Mouse (Mus musculus) heart, embryonic 16.5 days (tissue): ENCODE measurements around the gene Ankrd13a. TPM values are rescaled to one million over a fixed set of nuclear protein-coding genes. Genes with fewer than 3 reads are reported as not detected.
"Not testable (repeated sequence)": the region's sequence is repeated elsewhere in the genome, so short reads cannot be mapped to it uniquely, and the experiment has no call there.

ENCODE experiments used
- ATAC-seq: fragments of 200-750 bp; cut with Nextera tagmentation; replicated peaks from 2 replicates; pipeline ENCODE4 v1.8.0; 2017; ENCODE audit warnings: moderate number of reproducible peaks; ENCODE audit not compliant: insufficient read depth, low FRiP score; ENCODE audit errors: extremely low read depth
- H3K27ac ChIP-seq: fragments of 300-500 bp; sonication (generic); 2 replicates; pipeline ENCODE4 v1.5.1; 2014; ENCODE audit warnings: mild to moderate bottlenecking, low read length, control low read depth, moderate library complexity
- H3K27me3 ChIP-seq: fragments of 300-500 bp; sonication (generic); 2 replicates; pipeline ENCODE4 v1.6.1; 2014; ENCODE audit warnings: low read length, mixed read lengths; ENCODE audit not compliant: control insufficient read depth, insufficient read depth
- H3K36me3 ChIP-seq: fragments of 300-500 bp; sonication (generic); 2 replicates; pipeline ENCODE4 v1.6.1; 2014; ENCODE audit not compliant: control insufficient read depth, insufficient read depth
- H3K4me1 ChIP-seq: fragments of 300-500 bp; sonication (generic); 2 replicates; pipeline ENCODE4 v1.6.1; 2014; ENCODE audit warnings: low read length, mixed read lengths; ENCODE audit not compliant: control insufficient read depth, insufficient read depth
- H3K4me2 ChIP-seq: fragments of 300-500 bp; sonication (generic); 2 replicates; pipeline ENCODE4 v1.6.1; 2014; ENCODE audit warnings: low read depth, mild to moderate bottlenecking, control low read depth, low read length
- H3K4me3 ChIP-seq: fragments of 300-500 bp; sonication (generic); 2 replicates; pipeline ENCODE4 v1.5.1; 2014; ENCODE audit warnings: mild to moderate bottlenecking, control low read depth, low read length
- H3K9ac ChIP-seq: fragments of 300-500 bp; sonication (generic); 2 replicates; pipeline ENCODE4 v1.6.1; 2014; ENCODE audit warnings: low read length, control low read depth
- H3K9me3 ChIP-seq: fragments of 300-500 bp; sonication (generic); replicated peaks from 2 replicates; pipeline ENCODE4 v1.6.1; 2016; ENCODE audit warnings: low read length; ENCODE audit not compliant: control insufficient read depth
- WGBS: fragments of 180-500 bp; shearing (Covaris S2); extraction: QIAGEN DNeasy Blood & Tissue Kit; methylation state at CpG from one replicate; pipeline ENCODE4 v1.1.7; 2014; 5-methylcytosine and 5-hydroxymethylcytosine counted together
- polyA plus RNA-seq: library from polyadenylated mRNA; unstranded; fragments of >200 nt; fragmentation: Nextera tagmentation; extraction: Ambion mirVana; gene quantifications from 2 replicates; pipeline ENCODE4 v1.2.1, GENCODE M21; 2015

Ankrd13a gene
- polyA plus RNA-seq, 1 experiment from 2014 or later, result 28.4 TPM

DNA sequence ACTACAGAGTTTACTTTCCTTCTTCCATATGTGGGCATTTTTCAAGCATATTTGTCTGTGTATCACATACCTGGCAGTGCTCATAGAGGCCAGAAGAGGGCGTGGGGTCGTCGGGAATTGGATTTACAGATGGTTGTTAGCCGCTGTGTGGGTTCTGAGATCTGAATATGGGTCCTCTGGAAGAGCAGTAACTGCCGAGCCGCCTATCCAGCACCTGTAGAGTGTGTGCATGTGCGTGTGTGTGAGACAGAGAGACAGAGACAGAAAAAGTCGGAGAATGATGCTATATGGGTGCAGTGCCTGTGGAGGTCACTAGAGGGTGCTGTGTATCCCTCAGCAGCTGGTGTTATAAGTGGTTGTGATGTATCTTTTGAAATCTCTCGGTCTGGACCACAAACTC is 49.7 kb downstream of the Ankrd13a start:
- Histone ChIP-seq H3K27me3 (no peaks in the 10 kb centered on the region), H3K9me3 (peaks cover 4% of the 10 kb centered on the region; the same call in 1 of the 2 replicates), H3K4me2 (peak overlapping the region; percentile 37), H3K36me3 (0 out of 2 replicates have a peak, but pooled peaks cover 3% of the 10 kb centered on the region), H3K9ac (no peak overlapping the region), H3K27ac (no peak overlapping the region), H3K4me1 (peaks cover 3% of the 10 kb centered on the region; the same call in 1 of the 2 replicates), H3K4me3 (no peak overlapping the region)
- no peak for ATAC-seq
- WGBS, result 19% methylated on average over 9 of the region's 9 CpGs

DNA sequence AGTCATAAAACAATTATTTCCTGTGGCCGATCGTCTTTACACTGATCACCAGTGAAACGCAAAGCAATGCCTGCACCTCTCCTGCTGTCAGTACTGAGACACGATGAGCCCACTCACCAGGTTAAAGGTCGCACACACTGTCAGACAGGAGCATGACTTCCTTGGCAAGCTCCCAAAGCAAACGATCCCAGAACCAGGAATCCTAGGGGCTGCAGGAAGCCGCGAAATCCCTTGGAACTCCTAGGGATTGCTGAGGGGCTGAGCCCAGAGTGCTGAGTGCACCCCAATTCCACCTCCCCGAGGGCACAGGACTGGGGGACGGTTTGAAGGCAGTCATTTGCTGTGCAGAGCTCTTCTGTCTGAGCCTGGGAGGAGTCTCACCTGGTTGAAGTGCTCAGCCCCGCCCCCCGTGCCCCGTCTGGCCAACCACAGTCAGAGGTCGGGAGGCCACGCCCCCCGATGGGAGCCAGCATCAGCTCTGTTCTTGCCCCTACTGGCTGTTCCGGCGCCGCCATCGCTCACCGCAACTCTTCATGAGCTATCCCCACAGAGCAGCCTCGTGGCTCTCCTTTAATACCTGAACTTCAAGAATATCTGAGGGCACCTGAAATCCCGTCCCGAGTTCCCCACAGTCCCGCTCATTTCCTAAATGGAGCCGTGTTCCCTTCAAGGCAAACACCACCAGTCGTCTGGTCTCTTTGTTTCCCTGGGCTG is 51.7 kb downstream of the Ankrd13a start:
- peak overlapping the region; percentile 49 for H3K4me3 ChIP-seq
- 0 out of 2 replicates have a peak, but pooled peaks cover 3% of the 10 kb centered on the region for H3K36me3 ChIP-seq
- peaks cover 4% of the 10 kb centered on the region; the same call in 1 of the 2 replicates for H3K9me3 ChIP-seq
- H3K4me2 ChIP-seq, result peak overlapping the region; percentile 80
- peaks cover 3% of the 10 kb centered on the region; the same call in 1 of the 2 replicates for H3K4me1 ChIP-seq
- H3K27ac ChIP-seq, result no peak overlapping the region
- peak; percentile 78 for ATAC-seq
- H3K9ac ChIP-seq, result peak overlapping the region; percentile 51
- no peaks in the 10 kb centered on the region for H3K27me3 ChIP-seq
- 7% methylated on average over 27 of the region's 27 CpGs for WGBS

DNA sequence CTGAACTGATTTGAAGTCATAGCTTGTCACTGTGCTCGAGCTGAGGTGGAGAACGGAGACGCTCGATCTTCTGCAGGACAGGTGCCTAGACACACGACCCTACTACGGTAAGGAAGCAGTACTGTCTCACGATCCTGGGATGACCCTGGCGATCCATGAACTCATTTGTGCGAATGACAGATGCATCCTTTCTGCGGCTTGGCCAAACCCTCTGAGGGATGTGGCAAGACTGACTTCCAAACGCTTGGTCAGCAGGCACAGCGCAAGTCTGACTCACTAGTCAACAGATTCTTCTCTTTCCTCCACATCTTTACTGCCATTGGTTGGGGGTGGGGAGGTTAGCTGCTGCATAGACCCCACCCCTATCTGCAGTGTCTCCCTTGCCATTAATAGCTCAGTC is 53.0 kb downstream of the Ankrd13a start:
- H3K9ac ChIP-seq, result no peak overlapping the region
- H3K4me1 ChIP-seq, result peaks cover 3% of the 10 kb centered on the region; the same call in 1 of the 2 replicates
- no peaks in the 10 kb centered on the region for H3K36me3 ChIP-seq
- no peak overlapping the region for H3K27ac ChIP-seq
- H3K9me3 ChIP-seq, result no peaks in the 10 kb centered on the region
- H3K27me3 ChIP-seq, result no peaks in the 10 kb centered on the region
- H3K4me2 ChIP-seq, result no peak overlapping the region
- H3K4me3 ChIP-seq, result no peak overlapping the region
- ATAC-seq, result no peak
- WGBS, result 82% methylated on average over 12 of the region's 12 CpGs

GRCm38 (mm10) chr5:114829740-114830139 is 55.3 kb downstream of the Ankrd13a start:
- Histone ChIP-seq H3K4me1 (peaks cover 3% of the 10 kb centered on the region; the same call in 1 of the 2 replicates), H3K9me3 (no peaks in the 10 kb centered on the region), H3K9ac (no peak overlapping the region), H3K27ac (no peak overlapping the region), H3K4me3 (no peak overlapping the region), H3K4me2 (no peak overlapping the region), H3K36me3 (no peaks in the 10 kb centered on the region), H3K27me3 (no peaks in the 10 kb centered on the region)
- no peak for ATAC-seq
- WGBS, result 62% methylated on average over 3 of the region's 3 CpGs

GRCm38 (mm10) chr5:114836886-114837285 is 62.4 kb downstream of the Ankrd13a start:
- H3K27ac ChIP-seq, result no peak overlapping the region
- WGBS, result 21% methylated on average over 12 of the region's 12 CpGs
- H3K9me3 ChIP-seq, result no peaks in the 10 kb centered on the region
- no peak overlapping the region for H3K4me2 ChIP-seq
- H3K4me1 ChIP-seq, result no peaks in the 10 kb centered on the region
- no peaks in the 10 kb centered on the region for H3K27me3 ChIP-seq
- ATAC-seq, result no peak
- H3K9ac ChIP-seq, result no peak overlapping the region
- H3K36me3 ChIP-seq, result no peaks in the 10 kb centered on the region
- H3K4me3 ChIP-seq, result no peak overlapping the region

DNA sequence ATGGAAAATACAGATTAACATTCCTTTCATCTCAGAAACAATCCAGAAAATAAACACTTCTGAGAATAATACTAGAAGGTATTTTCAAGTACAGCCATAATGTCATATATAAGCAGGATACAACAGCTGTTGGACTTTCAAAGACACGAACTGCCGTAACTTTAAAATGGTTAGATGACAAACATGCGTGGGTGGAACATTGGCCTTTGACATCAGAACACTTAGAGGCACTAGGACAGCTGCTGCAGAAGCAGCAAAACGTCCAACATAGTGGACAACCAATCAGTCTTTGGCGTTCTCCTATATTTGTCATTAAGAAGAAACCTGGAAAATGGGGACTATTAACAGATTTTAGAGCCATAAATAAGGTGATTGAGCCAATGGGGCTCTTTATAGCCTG is 66.0 kb downstream of the Ankrd13a start:
- not testable (repeated sequence) for H3K9me3 ChIP-seq, H3K9ac ChIP-seq, H3K27ac ChIP-seq, H3K27me3 ChIP-seq, H3K4me2 ChIP-seq, H3K4me1 ChIP-seq, H3K36me3 ChIP-seq, ATAC-seq, H3K4me3 ChIP-seq
- 66% methylated on average over 5 of the region's 5 CpGs for WGBS

DNA sequence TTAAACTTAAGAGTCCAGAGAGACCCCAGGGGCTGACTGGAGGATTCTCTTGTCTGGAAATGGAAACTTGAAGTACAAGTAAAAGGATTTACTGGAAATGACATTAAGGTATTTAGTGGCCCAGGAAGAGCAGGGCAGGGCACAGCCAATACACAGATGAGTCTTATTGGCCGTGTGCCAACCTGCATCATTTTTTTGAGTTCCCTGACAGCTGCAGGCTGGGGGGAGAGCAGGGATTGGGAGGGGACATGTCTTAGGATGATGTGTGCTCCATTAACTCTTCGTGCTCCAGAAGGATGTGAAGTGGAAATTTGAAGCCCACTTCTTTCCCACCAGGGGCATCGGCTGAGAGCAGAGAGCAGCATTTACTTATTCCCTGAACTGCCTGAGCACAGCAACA is 67.7 kb downstream of the Ankrd13a start:
- H3K27me3 ChIP-seq, H3K36me3 ChIP-seq, H3K4me2 ChIP-seq, ATAC-seq, H3K4me1 ChIP-seq, H3K4me3 ChIP-seq, H3K9me3 ChIP-seq, H3K27ac ChIP-seq, H3K9ac ChIP-seq: not testable (repeated sequence)
- WGBS, result 44% methylated on average over 3 of the region's 3 CpGs

- Histone ChIP-seq H3K36me3 (no peaks in the 10 kb centered on the region), H3K4me2 (no peak overlapping the region), H3K27me3 (no peaks in the 10 kb centered on the region), H3K27ac (no peak overlapping the region), H3K9me3 (no peaks in the 10 kb centered on the region), H3K4me3 (no peak overlapping the region), H3K9ac (no peak overlapping the region), H3K4me1 (no peaks in the 10 kb centered on the region)
- 75% methylated on average over 5 of the region's 5 CpGs for WGBS
- no peak for ATAC-seq
Observed at GRCm38 (mm10) chr5:114842674-114843073, 68.2 kb downstream of the Ankrd13a start.

- H3K27me3 ChIP-seq, ATAC-seq, H3K9me3 ChIP-seq, H3K4me3 ChIP-seq, H3K36me3 ChIP-seq, H3K27ac ChIP-seq, H3K9ac ChIP-seq, H3K4me1 ChIP-seq, H3K4me2 ChIP-seq: not testable (repeated sequence)
- 77% methylated on average over 2 of the region's 2 CpGs for WGBS
Observed at GRCm38 (mm10) chr5:114844371-114844770, 69.9 kb downstream of the Ankrd13a start.
